Mouse (Mus musculus): Measurements from ENCODE around the gene Olfr447. TPM values are rescaled to one million over a fixed set of nuclear protein-coding genes. Genes with fewer than 3 reads are reported as not detected.

Gene Olfr447
- not detected in 2 replicates for polyA plus RNA-seq (2016; fragmentation: Nextera tagmentation; extraction: Ambion mirVana)

- H3K9me3 ChIP-seq = no peaks in the 10 kb centered on the region
- no peak for ATAC-seq (ENCODE audit: insufficient number of reproducible peaks, insufficient read depth, low FRiP score, low TSS enrichment, low read depth)
- no peaks in the 10 kb centered on the region for H3K36me3 ChIP-seq
- H3K4me1 ChIP-seq (replicated peaks) = no peaks in the 10 kb centered on the region
- no peak within 1 kb of the TSS for H3K4me2 ChIP-seq
- H3K27ac ChIP-seq = no peak within 1 kb of the TSS
- no peak within 1 kb of the TSS for H3K4me3 ChIP-seq (replicated peaks)
- H3K27me3 ChIP-seq = no peaks in the 10 kb centered on the region
- H3K9ac ChIP-seq (replicated peaks) = no peak within 1 kb of the TSS
Observed at GRCm38 (mm10) chr6:42908578-42908977, at the start of gene Olfr447. Gene Olfr447 (plus strand): TSS chr6:42908878.

GRCm38 (mm10) chr6:42860222-42860819, 48.4 kb upstream of the Olfr447 start:
- Histone ChIP-seq H3K4me2 (no peak overlapping the region), H3K9ac (replicated peaks) (no peak overlapping the region), H3K4me3 (replicated peaks) (no peak overlapping the region), H3K27ac (no peak overlapping the region), H3K36me3 (no peaks in the 10 kb centered on the region), H3K9me3 (no peaks in the 10 kb centered on the region), H3K4me1 (replicated peaks) (no peaks in the 10 kb centered on the region), H3K27me3 (no peaks in the 10 kb centered on the region)
- 18% methylated on average over 4 of the region's 4 CpGs for WGBS
- no peak for ATAC-seq (ENCODE audit: insufficient number of reproducible peaks, insufficient read depth, low FRiP score, low TSS enrichment, low read depth)

- Histone ChIP-seq H3K27me3 (no peaks in the 10 kb centered on the region), H3K4me2 (no peak overlapping the region), H3K9ac (replicated peaks) (no peak overlapping the region), H3K9me3 (no peaks in the 10 kb centered on the region), H3K4me1 (replicated peaks) (no peaks in the 10 kb centered on the region), H3K27ac (no peak overlapping the region), H3K36me3 (no peaks in the 10 kb centered on the region), H3K4me3 (replicated peaks) (no peak overlapping the region)
- ATAC-seq (ENCODE audit: insufficient number of reproducible peaks, insufficient read depth, low FRiP score, low TSS enrichment, low read depth) = no peak
- 53% methylated on average over 3 of the region's 3 CpGs for WGBS
Observed at GRCm38 (mm10) chr6:42869695-42870094, 39.0 kb upstream of the Olfr447 start.

DNA sequence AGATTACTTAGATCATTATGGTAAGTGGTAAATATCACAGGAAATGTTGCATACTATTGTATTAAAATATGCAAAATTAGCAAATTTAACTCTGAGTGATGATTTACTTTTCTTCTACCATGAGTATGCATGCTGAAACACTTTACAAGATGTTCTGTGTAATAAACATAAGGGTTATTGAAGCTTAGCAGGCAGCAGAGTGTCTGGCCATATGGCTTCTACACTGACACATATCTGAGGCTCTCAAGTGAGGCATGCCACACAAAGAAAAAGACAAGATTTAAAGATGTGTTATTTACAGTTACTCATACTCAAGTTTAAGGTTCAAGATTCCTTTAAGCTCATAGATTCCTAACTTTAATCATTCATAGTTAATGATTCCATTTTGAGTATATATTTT, 32.4 kb upstream of the Olfr447 start:
- H3K27ac ChIP-seq = no peak overlapping the region
- H3K36me3 ChIP-seq = no peaks in the 10 kb centered on the region
- H3K27me3 ChIP-seq = no peaks in the 10 kb centered on the region
- ATAC-seq (ENCODE audit: insufficient number of reproducible peaks, insufficient read depth, low FRiP score, low TSS enrichment, low read depth) = no peak
- H3K9me3 ChIP-seq = no peaks in the 10 kb centered on the region
- no peak overlapping the region for H3K4me2 ChIP-seq
- no peak overlapping the region for H3K9ac ChIP-seq (replicated peaks)
- H3K4me3 ChIP-seq (replicated peaks) = no peak overlapping the region
- H3K4me1 ChIP-seq (replicated peaks) = no peaks in the 10 kb centered on the region

- Histone ChIP-seq H3K4me2 (no peak within 1 kb of the TSS), H3K36me3 (no peaks in the 10 kb centered on the region), H3K4me3 (replicated peaks) (no peak within 1 kb of the TSS), H3K9ac (replicated peaks) (no peak within 1 kb of the TSS), H3K27ac (no peak within 1 kb of the TSS), H3K4me1 (replicated peaks) (no peaks in the 10 kb centered on the region), H3K9me3 (0 out of 2 replicates have a peak, but pooled peaks cover 4% of the 10 kb centered on the region), H3K27me3 (no peaks in the 10 kb centered on the region)
- WGBS = 89% methylated on average over 1 of the region's 1 CpGs
- no peak for ATAC-seq (ENCODE audit: insufficient number of reproducible peaks, insufficient read depth, low FRiP score, low TSS enrichment, low read depth)
Observed at GRCm38 (mm10) chr6:42890141-42890540, 18.5 kb upstream of the Olfr447 start, which contains the start of gene Olfr448. Gene Olfr448 (plus strand): TSS chr6:42890441.

DNA sequence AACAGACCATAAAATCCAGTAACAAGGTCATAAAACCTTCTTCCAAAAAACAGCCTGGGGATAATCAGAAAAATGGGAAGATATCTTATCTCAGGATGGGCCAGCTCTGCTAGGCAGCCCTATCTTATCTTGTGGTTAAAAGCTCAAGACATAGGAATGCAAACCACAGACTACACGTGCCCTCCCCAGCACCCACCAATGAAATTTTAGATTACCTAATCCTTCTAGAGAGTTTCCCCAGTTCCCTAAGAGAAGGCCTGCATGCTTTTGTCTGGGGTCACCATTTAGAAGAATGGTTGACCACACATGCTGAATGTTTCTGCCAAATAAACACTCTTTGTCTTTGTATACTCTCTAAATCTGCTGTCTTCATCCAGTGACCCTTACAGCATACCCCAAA, 8.3 kb upstream of the Olfr447 start:
- Histone ChIP-seq H3K9me3 (no peaks in the 10 kb centered on the region), H3K36me3 (no peaks in the 10 kb centered on the region), H3K27ac (no peak overlapping the region), H3K27me3 (no peaks in the 10 kb centered on the region), H3K4me1 (replicated peaks) (no peaks in the 10 kb centered on the region), H3K9ac (replicated peaks) (no peak overlapping the region), H3K4me2 (no peak overlapping the region), H3K4me3 (replicated peaks) (no peak overlapping the region)
- ATAC-seq (ENCODE audit: insufficient number of reproducible peaks, insufficient read depth, low FRiP score, low TSS enrichment, low read depth) = no peak
- WGBS = 50% methylated on average over 1 of the region's 1 CpGs

GRCm38 (mm10) chr6:42921077-42921476, 12.4 kb downstream of the Olfr447 start, which contains the start of gene Olfr446:
Gene Olfr446 (plus strand): TSS chr6:42921377.
- H3K27ac ChIP-seq = no peak within 1 kb of the TSS
- no peak for ATAC-seq (ENCODE audit: insufficient number of reproducible peaks, insufficient read depth, low FRiP score, low TSS enrichment, low read depth)
- H3K27me3 ChIP-seq = no peaks in the 10 kb centered on the region
- no peaks in the 10 kb centered on the region for H3K9me3 ChIP-seq
- no peaks in the 10 kb centered on the region for H3K36me3 ChIP-seq
- H3K4me3 ChIP-seq (replicated peaks) = no peak within 1 kb of the TSS
- no peak within 1 kb of the TSS for H3K4me2 ChIP-seq
- WGBS = 73% methylated on average over 2 of the region's 2 CpGs
- H3K4me1 ChIP-seq (replicated peaks) = no peaks in the 10 kb centered on the region
- no peak within 1 kb of the TSS for H3K9ac ChIP-seq (replicated peaks)

DNA sequence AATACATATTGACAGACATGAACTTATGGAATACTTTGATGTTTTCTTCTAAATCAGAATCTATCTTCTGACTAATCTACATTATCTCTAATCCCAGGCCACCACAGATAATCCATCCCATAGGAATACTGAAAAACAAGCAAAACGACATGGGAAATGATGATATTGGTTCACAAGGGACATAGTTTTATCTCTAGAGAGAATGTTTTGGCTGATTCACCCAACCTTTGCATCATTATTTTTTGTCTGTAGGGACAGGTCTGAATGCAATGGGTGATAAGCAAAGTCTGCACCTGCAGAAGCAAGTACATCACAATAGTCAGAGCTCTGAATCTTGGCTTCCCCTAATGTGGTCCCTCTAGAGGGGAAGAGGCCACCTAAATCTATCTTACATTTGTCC, 40.1 kb downstream of the Olfr447 start, which contains the start of gene Olfr444:
Gene Olfr444 (plus strand): TSS at position 301 of the 400 bp plus-strand sequence.
- H3K4me3 ChIP-seq (replicated peaks) = no peak within 1 kb of the TSS
- H3K9ac ChIP-seq (replicated peaks) = no peak within 1 kb of the TSS
- ATAC-seq (ENCODE audit: insufficient number of reproducible peaks, insufficient read depth, low FRiP score, low TSS enrichment, low read depth) = no peak
- H3K36me3 ChIP-seq = no peaks in the 10 kb centered on the region
- 79% methylated on average over 1 of the region's 1 CpGs for WGBS
- H3K4me2 ChIP-seq = no peak within 1 kb of the TSS
- no peak within 1 kb of the TSS for H3K27ac ChIP-seq
- no peaks in the 10 kb centered on the region for H3K27me3 ChIP-seq
- no peaks in the 10 kb centered on the region for H3K4me1 ChIP-seq (replicated peaks)
- H3K9me3 ChIP-seq = no peaks in the 10 kb centered on the region

Other genes with a start within 250 kb of the Olfr447 start
- 93.3 and 93.4 TPM in 2 replicates for gene Tcaf1, start 198.8 kb upstream of the Olfr447 start, polyA plus RNA-seq (2016; fragmentation: Nextera tagmentation; extraction: Ambion mirVana)
- not detected in 2 replicates for gene Olfr453, start 169.5 kb upstream of the Olfr447 start, polyA plus RNA-seq (2016; fragmentation: Nextera tagmentation; extraction: Ambion mirVana)
- gene Olfr38, start 152.5 kb upstream of the Olfr447 start, polyA plus RNA-seq (2016; fragmentation: Nextera tagmentation; extraction: Ambion mirVana) = not detected in 2 replicates
- not detected in 2 replicates for gene Olfr452, start 123.8 kb upstream of the Olfr447 start, polyA plus RNA-seq (2016; fragmentation: Nextera tagmentation; extraction: Ambion mirVana)
- gene Olfr450, start 96.9 kb upstream of the Olfr447 start, polyA plus RNA-seq (2016; fragmentation: Nextera tagmentation; extraction: Ambion mirVana) = not detected in 2 replicates
- not detected in 2 replicates for gene Olfr449, start 74.5 kb upstream of the Olfr447 start, polyA plus RNA-seq (2016; fragmentation: Nextera tagmentation; extraction: Ambion mirVana)
- gene Olfr448, start 18.4 kb upstream of the Olfr447 start, polyA plus RNA-seq (2016; fragmentation: Nextera tagmentation; extraction: Ambion mirVana) = not detected in 2 replicates
- not detected in 2 replicates for gene Olfr446, start 12.5 kb downstream of the Olfr447 start, polyA plus RNA-seq (2016; fragmentation: Nextera tagmentation; extraction: Ambion mirVana)
- gene Olfr444, start 40.2 kb downstream of the Olfr447 start, polyA plus RNA-seq (2016; fragmentation: Nextera tagmentation; extraction: Ambion mirVana) = not detected in 2 replicates
- gene Olfr441, start 197.5 kb downstream of the Olfr447 start, polyA plus RNA-seq (2016; fragmentation: Nextera tagmentation; extraction: Ambion mirVana) = not detected in 2 replicates
- gene Olfr237-ps1, start 237.7 kb downstream of the Olfr447 start, polyA plus RNA-seq (2016; fragmentation: Nextera tagmentation; extraction: Ambion mirVana) = not detected in 2 replicates